Comparison of ENCODE assay signal across 8 mouse cellular contexts in the genomic region with DNA sequence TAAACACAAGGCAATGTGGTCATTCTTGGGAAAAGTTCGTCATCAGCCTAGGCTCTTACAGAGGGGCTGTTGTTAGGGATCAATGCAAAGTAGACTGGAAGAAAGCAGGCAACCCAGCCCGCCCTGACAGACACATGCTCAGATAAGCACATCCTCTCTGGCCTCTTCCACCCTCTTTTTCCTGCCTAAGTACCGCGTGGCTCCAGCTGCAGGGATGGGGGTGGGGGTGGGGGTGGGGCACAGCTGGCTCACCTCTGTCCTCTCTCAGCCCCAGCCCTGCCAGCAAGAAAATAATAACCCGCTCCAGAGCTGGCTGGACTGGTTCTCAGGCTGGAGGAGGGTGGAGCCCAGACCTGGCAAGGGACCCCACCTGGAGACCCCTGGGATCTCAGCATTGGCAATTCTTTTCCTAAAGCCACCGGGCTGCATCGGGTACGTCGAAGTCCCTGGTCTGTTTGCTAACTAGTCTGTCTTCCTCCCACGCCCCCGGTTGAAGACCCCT. TPM values are rescaled to one million over a fixed set of nuclear protein-coding genes. Genes with fewer than 3 reads are reported as not detected.
A peak's percentile ranks its signal among the peaks of the same experiment; 100 is the strongest.
DNase-seq lines count a peak whose midpoint lies in the region; ATAC-seq and TF ChIP-seq lines count a peak whose summit lies in the region.

No protein-coding gene starts in this region.

- ATAC-seq in liver, embryonic 16.5 days (ENCODE audit: low read depth) = peak; percentile 50

- no peaks in the 10 kb centered on the region for H3K27me3 ChIP-seq in liver, embryonic 16.5 days (ENCODE audit: control insufficient read depth, insufficient read depth, low read depth, low read length)
- no peaks in the 10 kb centered on the region for H3K27me3 ChIP-seq in thymus, adult 2 months (ENCODE audit: control insufficient read depth, insufficient read depth, low read length)

- H3K36me3 ChIP-seq in liver, embryonic 16.5 days (ENCODE audit: control insufficient read depth, insufficient read depth) = no peaks in the 10 kb centered on the region
- H3K36me3 ChIP-seq in thymus, adult 2 months (ENCODE audit: control insufficient read depth, insufficient read depth, low read length) = no peaks in the 10 kb centered on the region

- intact Hi-C loops in gastrocnemius, adult 2 months (cut with DNase I) = no loop called here

- H3K4me2 ChIP-seq in liver, embryonic 16.5 days (ENCODE audit: low read depth, low read length) = peak overlapping the region; percentile 58

- peak overlapping the region; percentile 83 for H3K27ac ChIP-seq in gastrocnemius, adult 2 months
- H3K27ac ChIP-seq in liver, embryonic 16.5 days (ENCODE audit: low read length) = peak overlapping the region; percentile 19; the same call in 1 of the 2 replicates
- H3K27ac ChIP-seq in thymus, adult 2 months (ENCODE audit: control insufficient read depth, insufficient read depth, low read length) = no peak overlapping the region

- no peaks in the 10 kb centered on the region; the same call in 1 of the 2 replicates for H3K4me1 ChIP-seq in liver, embryonic 16.5 days (ENCODE audit: control insufficient read depth, low read depth, low read length)
- H3K4me1 ChIP-seq in thymus, adult 2 months (replicated peaks; ENCODE audit: control insufficient read depth, insufficient read depth, low read length) = no peaks in the 10 kb centered on the region

- TF ChIP-seq POLR2A in thymus, adult 2 months (IDR thresholded peaks at IDR 0.05; ENCODE audit: control insufficient read depth, extremely low read depth, insufficient read depth, low read length, poor library complexity) = no peak

- WGBS in liver, embryonic 16.5 days (ENCODE audit: insufficient replicate concordance) = 3% methylated on average over 11 of the region's 11 CpGs
- WGBS in thymus, adult 2 months = 13% methylated on average over 11 of the region's 11 CpGs

- peak overlapping the region; percentile 80 for H3K4me3 ChIP-seq in gastrocnemius, adult 2 months
- H3K4me3 ChIP-seq in liver, embryonic 16.5 days (ENCODE audit: low read depth, low read length) = peak overlapping the region; percentile 52
- H3K4me3 ChIP-seq in thymus, adult 2 months (ENCODE audit: control insufficient read depth, insufficient read depth, low read length) = no peak overlapping the region

- TF ChIP-seq CTCF in gastrocnemius, adult 2 months (IDR thresholded peaks at IDR 0.05) = no peak
- no peak for TF ChIP-seq CTCF in thymus, adult 2 months (IDR thresholded peaks at IDR 0.05; ENCODE audit: borderline replicate concordance, control insufficient read depth, extremely low read depth, insufficient read depth, low read length, poor library complexity)

- H3K9ac ChIP-seq in liver, embryonic 16.5 days (ENCODE audit: low read depth, low read length) = 0 out of 2 replicates have a peak overlapping the region, but pooled peaks have one; percentile 21

- no peak for DNase-seq in gastrocnemius, adult 2 months
- no peak for DNase-seq in gastrocnemius, postnatal 10 days
- peak; percentile 34 for DNase-seq in embryo, embryonic 11 days
- DNase-seq in heart, postnatal 4 days = peak; percentile 30
- peak; percentile 57 for DNase-seq in yolk sac, embryonic 10.5 days (ENCODE audit: low spot score)
- no peak for DNase-seq in Muller cell, postnatal 12 days (ENCODE audit: inconsistent ontology term)
- DNase-seq in thymus, adult 2 months = no peak

- no peaks in the 10 kb centered on the region for H3K9me3 ChIP-seq in liver, embryonic 16.5 days (replicated peaks; ENCODE audit: control insufficient read depth, low read length)

RNA-seq across cellular contexts. Expression of a gene that starts 1.0 kb away (rescaled TPM):
- 1 to 10 TPM; 1.4 to 2.0 TPM for total RNA-seq in gastrocnemius, adult 2 months (2021)
- 10 to 100 TPM; 10.2 to 12.4 TPM for total RNA-seq in gastrocnemius, postnatal 10 days (2021)
- total RNA-seq in heart, postnatal 4 days (2021) = 10 to 100 TPM; 13.6 to 14.0 TPM
- polyA plus RNA-seq in liver, embryonic 16.5 days (2015; fragmentation: Nextera tagmentation; extraction: Ambion mirVana) = 5.5 and 6.7 TPM in 2 replicates
- polyA plus RNA-seq in thymus, adult 2 months (2012; rRNA removed) = 6.5 and 9.7 TPM in 2 replicates

RNA-seq across cellular contexts. Expression of a gene that starts 13.4 kb away (rescaled TPM):
- total RNA-seq in gastrocnemius, adult 2 months (2021) = 1 to 10 TPM; 2.1 to 2.2 TPM
- 1 to 10 TPM; 2.3 to 3.2 TPM for total RNA-seq in gastrocnemius, postnatal 10 days (2021)
- total RNA-seq in heart, postnatal 4 days (2021) = 1 to 10 TPM; 2.1 to 3.0 TPM
- 1.0 and 1.2 TPM in 2 replicates for polyA plus RNA-seq in liver, embryonic 16.5 days (2015; fragmentation: Nextera tagmentation; extraction: Ambion mirVana)
- polyA plus RNA-seq in thymus, adult 2 months (2012; rRNA removed) = 10.5 and 11.5 TPM in 2 replicates

RNA-seq across cellular contexts. Expression of a gene that starts 26.8 kb away (rescaled TPM):
- 10 to 100 TPM; 44.5 to 45.4 TPM for total RNA-seq in gastrocnemius, adult 2 months (2021)
- total RNA-seq in gastrocnemius, postnatal 10 days (2021) = 10 to 100 TPM; 31.7 to 62.1 TPM
- 10 to 100 TPM; 63.7 to 77.8 TPM for total RNA-seq in heart, postnatal 4 days (2021)
- polyA plus RNA-seq in liver, embryonic 16.5 days (2015; fragmentation: Nextera tagmentation; extraction: Ambion mirVana) = 20.2 and 23.4 TPM in 2 replicates
- polyA plus RNA-seq in thymus, adult 2 months (2012; rRNA removed) = 1,109 and 1,332 TPM in 2 replicates

RNA-seq across cellular contexts. Expression of a gene that starts 44.4 kb away (rescaled TPM):
- total RNA-seq in gastrocnemius, adult 2 months (2021) = 1 to 10 TPM; 1.8 to 4.7 TPM
- 1 to 10 TPM; 4.7 to 5.3 TPM for total RNA-seq in gastrocnemius, postnatal 10 days (2021)
- 1 to 10 TPM; 1.1 to 2.1 TPM for total RNA-seq in heart, postnatal 4 days (2021)
- polyA plus RNA-seq in liver, embryonic 16.5 days (2015; fragmentation: Nextera tagmentation; extraction: Ambion mirVana) = 0.20 and 0.50 TPM in 2 replicates
- 1.1 and 1.8 TPM in 2 replicates for polyA plus RNA-seq in thymus, adult 2 months (2012; rRNA removed)

Comparison
In these comparisons a context has a peak if more than half of its experiments do, and no peak if none do; other contexts are left out.
1. DNase-seq: peak in embryo, embryonic 11 days (single experiment), heart, postnatal 4 days (single experiment) and yolk sac, embryonic 10.5 days (single experiment); none in gastrocnemius, adult 2 months (single experiment), gastrocnemius, postnatal 10 days (single experiment), Muller cell, postnatal 12 days (single experiment) and thymus, adult 2 months (single experiment).